ENCODE assay signal across 20 mouse cellular contexts in genomic region chr1:112028533-112028932, GRCm38 (mm10).
A peak's percentile ranks its signal among the peaks of the same experiment; 100 is the strongest.
DNase-seq lines count a peak whose midpoint lies in the region; ATAC-seq lines count a peak whose summit lies in the region.
"Had no signal": no experiment of that assay in that cellular context is flagged by ENCODE, and none has a peak within 500 bp of the region (broad histone marks: within the 10 kb centered on the region; RNA-seq: fewer than 3 reads in every experiment).

No protein-coding gene starts in this region.

- peak; percentile 64; the same call in 1 of the 2 replicates for ATAC-seq in forebrain, embryonic 16.5 days
- no peak for ATAC-seq in forebrain, embryonic 11.5 days (replicated peaks; ENCODE audit: low FRiP score)
- ATAC-seq in hindbrain, embryonic 14.5 days (ENCODE audit: low FRiP score), result peak; percentile 31; the same call in 1 of the 2 replicates
- ATAC-seq in midbrain, embryonic 14.5 days (ENCODE audit: low FRiP score, low TSS enrichment), result peak; percentile 76; the same call in 1 of the 2 replicates
- ATAC-seq: CD4-positive, CD25-positive, alpha-beta regulatory T cell, adult 4 months; inflammation-experienced regulatory T-cells, adult 6 months; lung, postnatal 0 days had no signal

- H3K36me3 ChIP-seq in forebrain, embryonic 16.5 days (ENCODE audit: control insufficient read depth, insufficient read depth), result no peaks in the 10 kb centered on the region
- H3K36me3 ChIP-seq in forebrain, embryonic 11.5 days (ENCODE audit: control insufficient read depth, insufficient read depth, low read length), result no peaks in the 10 kb centered on the region
- H3K36me3 ChIP-seq in hindbrain, embryonic 14.5 days (replicated peaks; ENCODE audit: control insufficient read depth, insufficient read depth), result no peaks in the 10 kb centered on the region
- no peaks in the 10 kb centered on the region for H3K36me3 ChIP-seq in midbrain, embryonic 14.5 days (ENCODE audit: control insufficient read depth, insufficient read depth, low read length)
- H3K36me3 ChIP-seq: embryonic facial prominence, embryonic 13.5 days had no signal

- no peak for DNase-seq in forebrain, embryonic 11.5 days (ENCODE audit: low spot score)
- peak; percentile 37 for DNase-seq in MEL-GATA-1-ER (ENCODE audit: extremely low read depth, low read depth)
- DNase-seq in hindbrain, embryonic 14.5 days (ENCODE audit: low spot score), result peak; percentile 29
- peak; percentile 79 for DNase-seq in midbrain, embryonic 14.5 days
- DNase-seq in layer of hippocampus, adult 9-11 months, result no peak
- no peak for DNase-seq in lung, adult 18-20 months
- DNase-seq: adrenal gland, postnatal 36 days; cerebellum, adult 18-20 months; cerebellum, postnatal 25 days; gastrocnemius, adult 2 months; kidney, adult 8-10 months; kidney, postnatal 10 days; thymus, postnatal 14 days had no signal

- no peak overlapping the region for H3K4me3 ChIP-seq in forebrain, embryonic 16.5 days (replicated peaks; ENCODE audit: low read length)
- no peak overlapping the region for H3K4me3 ChIP-seq in forebrain, embryonic 11.5 days (ENCODE audit: low read depth, low read length)
- H3K4me3 ChIP-seq in hindbrain, embryonic 14.5 days (replicated peaks; ENCODE audit: low read length), result no peak overlapping the region
- H3K4me3 ChIP-seq in midbrain, embryonic 14.5 days (replicated peaks; ENCODE audit: low read depth, low read length), result no peak overlapping the region
- H3K4me3 ChIP-seq: embryonic facial prominence, embryonic 13.5 days; erythroblast, embryonic 14.5 days; gastrocnemius, adult 2 months had no signal

- H3K27ac ChIP-seq in forebrain, embryonic 16.5 days (ENCODE audit: low read length), result no peak overlapping the region
- H3K27ac ChIP-seq in forebrain, embryonic 11.5 days (ENCODE audit: low read depth, low read length), result no peak overlapping the region
- no peak overlapping the region; the same call in 1 of the 2 replicates for H3K27ac ChIP-seq in hindbrain, embryonic 14.5 days
- no peak overlapping the region for H3K27ac ChIP-seq in midbrain, embryonic 14.5 days (replicated peaks; ENCODE audit: low read depth, low read length)
- H3K27ac ChIP-seq: embryonic facial prominence, embryonic 13.5 days; gastrocnemius, adult 2 months; macrophage had no signal

- 59% methylated on average over 5 of the region's 5 CpGs for WGBS in forebrain, embryonic 16.5 days
- WGBS in forebrain, embryonic 11.5 days, result 73% methylated on average over 5 of the region's 5 CpGs
- 50% methylated on average over 5 of the region's 5 CpGs for WGBS in hindbrain, embryonic 14.5 days
- WGBS in midbrain, embryonic 14.5 days, result 34% methylated on average over 5 of the region's 5 CpGs

- H3K27me3 ChIP-seq in forebrain, embryonic 16.5 days (replicated peaks; ENCODE audit: control insufficient read depth, insufficient read depth, low read length), result no peaks in the 10 kb centered on the region
- H3K27me3 ChIP-seq in forebrain, embryonic 11.5 days (ENCODE audit: control insufficient read depth, insufficient read depth, low read length), result no peaks in the 10 kb centered on the region
- H3K27me3 ChIP-seq in hindbrain, embryonic 14.5 days (ENCODE audit: control insufficient read depth, insufficient read depth, low read length), result no peaks in the 10 kb centered on the region
- H3K27me3 ChIP-seq in midbrain, embryonic 14.5 days (ENCODE audit: control insufficient read depth, insufficient read depth, low read length), result no peaks in the 10 kb centered on the region
- H3K27me3 ChIP-seq: embryonic facial prominence, embryonic 13.5 days had no signal

- no peak overlapping the region for H3K9ac ChIP-seq in forebrain, embryonic 16.5 days (replicated peaks; ENCODE audit: low read depth, low read length)
- no peak overlapping the region for H3K9ac ChIP-seq in forebrain, embryonic 11.5 days (ENCODE audit: low read length)
- H3K9ac ChIP-seq in hindbrain, embryonic 14.5 days, result no peak overlapping the region
- H3K9ac ChIP-seq in midbrain, embryonic 14.5 days (replicated peaks; ENCODE audit: low read length), result no peak overlapping the region
- H3K9ac ChIP-seq: embryonic facial prominence, embryonic 13.5 days had no signal

- no peak overlapping the region for H3K4me2 ChIP-seq in forebrain, embryonic 16.5 days (ENCODE audit: low read length)
- H3K4me2 ChIP-seq in forebrain, embryonic 11.5 days (ENCODE audit: low read depth, low read length, severe bottlenecking), result no peak overlapping the region
- H3K4me2 ChIP-seq in hindbrain, embryonic 14.5 days (replicated peaks), result peak overlapping the region; percentile 19; the same call in 1 of the 2 replicates
- H3K4me2 ChIP-seq in midbrain, embryonic 14.5 days (ENCODE audit: low read length), result no peak overlapping the region
- H3K4me2 ChIP-seq: embryonic facial prominence, embryonic 13.5 days had no signal

- no peaks in the 10 kb centered on the region for H3K9me3 ChIP-seq in forebrain, embryonic 16.5 days (ENCODE audit: control insufficient read depth, low read length)
- no peaks in the 10 kb centered on the region for H3K9me3 ChIP-seq in forebrain, embryonic 11.5 days (ENCODE audit: control insufficient read depth, low read length)
- H3K9me3 ChIP-seq in hindbrain, embryonic 14.5 days (ENCODE audit: control insufficient read depth, low read length), result no peaks in the 10 kb centered on the region
- H3K9me3 ChIP-seq in midbrain, embryonic 14.5 days (ENCODE audit: control insufficient read depth, low read length), result no peaks in the 10 kb centered on the region
- H3K9me3 ChIP-seq: embryonic facial prominence, embryonic 13.5 days had no signal

- no peaks in the 10 kb centered on the region for H3K4me1 ChIP-seq in forebrain, embryonic 16.5 days (replicated peaks; ENCODE audit: control insufficient read depth, insufficient read depth, low read length)
- no peaks in the 10 kb centered on the region for H3K4me1 ChIP-seq in forebrain, embryonic 11.5 days (replicated peaks; ENCODE audit: control insufficient read depth, insufficient read depth, low read length)
- no peaks in the 10 kb centered on the region; the same call in 1 of the 2 replicates for H3K4me1 ChIP-seq in hindbrain, embryonic 14.5 days (replicated peaks; ENCODE audit: control insufficient read depth, insufficient read depth, low read length)
- H3K4me1 ChIP-seq in midbrain, embryonic 14.5 days (ENCODE audit: control insufficient read depth, insufficient read depth, low read length), result no peaks in the 10 kb centered on the region
- H3K4me1 ChIP-seq: embryonic facial prominence, embryonic 13.5 days had no signal

Comparison
In these comparisons a context has a peak if more than half of its experiments do, and no peak if none do; other contexts are left out.
1. DNase-seq: peak in MEL-GATA-1-ER (single experiment), hindbrain, embryonic 14.5 days (single experiment) and midbrain, embryonic 14.5 days (single experiment); none in forebrain, embryonic 11.5 days (single experiment), layer of hippocampus, adult 9-11 months (single experiment) and lung, adult 18-20 months (0 of 2).